Mouse (Mus musculus) thymus, postnatal 36 days (tissue): ENCODE measurements at regions not wholly inside any gene's neighbourhood (a gene's known extent, or its start where the extent isn't known, plus 50 kb on each side); places are given as distances from the start of the nearest gene placed in this dataset.

Experiments
- DNase-seq, 2 experiments: peaks; one replicate each; pipeline ENCODE4 v3.0.0; 2022; ENCODE audit warnings: mixed read lengths in 2 of 2

DNA sequence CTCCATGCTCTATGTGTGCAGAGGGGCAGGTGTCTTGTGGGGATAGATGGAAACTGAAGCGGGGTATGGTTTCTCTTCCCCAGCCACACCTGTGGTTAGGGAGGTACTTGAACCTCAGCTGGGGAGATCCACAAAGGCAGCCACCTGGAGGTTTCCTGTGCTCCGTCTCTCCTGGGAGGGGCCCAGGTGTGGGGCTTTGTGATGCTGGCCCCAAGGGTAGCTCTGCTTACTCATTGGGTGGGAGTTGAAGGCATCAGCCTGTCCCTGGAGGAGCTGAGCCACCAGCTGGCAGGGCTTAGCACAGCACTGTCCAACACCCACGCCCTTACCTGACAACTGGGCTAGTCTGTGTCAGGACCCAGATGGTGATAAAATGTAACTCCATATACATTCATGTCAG, 81.4 kb downstream of the Lhx2 start:
- no peak for DNase-seq

GRCm38 (mm10) chr2:38422406-38422805, 83.3 kb downstream of the Lhx2 start:
- DNase-seq, result no peak

DNA sequence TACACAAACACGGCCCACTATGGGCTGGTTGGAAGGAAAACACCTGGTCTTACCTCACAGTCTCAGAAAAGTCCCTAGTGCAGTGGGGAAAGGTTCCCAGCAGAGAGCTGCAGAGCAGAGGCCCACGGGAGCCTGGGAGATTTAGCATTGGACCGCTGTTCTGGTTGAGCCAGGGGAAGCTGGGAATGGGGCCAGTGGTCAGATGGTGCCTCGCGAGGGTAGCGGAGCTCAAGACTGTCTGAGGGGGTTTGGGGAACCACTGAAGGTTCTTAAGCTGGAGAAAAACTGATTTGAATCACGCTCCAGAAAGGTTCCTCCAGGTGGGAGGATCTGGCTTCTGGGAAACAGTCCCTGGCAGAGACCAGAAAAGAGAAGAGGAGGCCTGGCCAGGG, 84.8 kb downstream of the Lhx2 start:
- no peak for DNase-seq

GRCm38 (mm10) chr2:38424278-38424931, 85.3 kb downstream of the Lhx2 start:
- no peak for DNase-seq

DNA sequence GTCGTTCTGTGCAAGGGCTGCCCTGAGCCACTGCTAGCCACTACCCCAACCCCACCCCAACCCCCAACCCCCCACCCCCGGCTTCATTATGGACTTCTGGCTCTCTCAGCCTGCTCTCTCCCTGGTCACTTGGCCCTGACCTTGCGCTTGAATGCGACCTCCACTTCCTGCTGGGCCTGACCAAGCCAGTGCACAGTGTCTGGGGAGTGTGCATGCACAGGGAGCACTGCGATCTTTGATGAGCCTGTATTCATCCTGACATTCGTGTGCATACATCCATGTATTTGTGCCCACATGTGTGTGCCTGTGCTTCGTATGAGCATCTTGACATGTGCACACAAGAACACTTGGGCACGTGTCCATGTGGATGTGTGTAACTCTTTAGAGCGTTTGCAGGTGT, 85.9 kb downstream of the Lhx2 start:
- no peak for DNase-seq

- DNase-seq, result peak; percentile 55 to 62
Observed at GRCm38 (mm10) chr2:38429752-38430378, 81.6 kb upstream of the Nek6 start.

DNA sequence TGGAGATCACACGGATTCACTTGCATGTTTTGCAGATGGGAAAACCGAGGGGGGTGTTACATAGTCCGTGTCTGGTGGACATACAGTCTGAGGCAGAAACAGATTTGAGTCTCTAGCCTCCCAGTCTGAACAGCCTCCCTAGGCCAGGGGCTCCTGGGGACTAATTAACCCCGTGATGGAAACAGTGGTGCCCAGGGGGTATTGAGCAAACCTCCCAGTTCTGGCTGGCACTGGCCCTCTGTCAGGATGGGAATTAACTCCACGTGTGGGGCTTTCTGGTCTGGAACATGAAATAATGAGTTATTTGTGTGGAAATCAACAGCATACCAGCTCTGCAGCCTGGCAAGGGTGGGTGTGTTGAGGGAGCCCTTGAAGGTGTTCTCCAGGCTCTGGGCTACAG, 79.9 kb upstream of the Nek6 start:
- DNase-seq, result no peak

DNA sequence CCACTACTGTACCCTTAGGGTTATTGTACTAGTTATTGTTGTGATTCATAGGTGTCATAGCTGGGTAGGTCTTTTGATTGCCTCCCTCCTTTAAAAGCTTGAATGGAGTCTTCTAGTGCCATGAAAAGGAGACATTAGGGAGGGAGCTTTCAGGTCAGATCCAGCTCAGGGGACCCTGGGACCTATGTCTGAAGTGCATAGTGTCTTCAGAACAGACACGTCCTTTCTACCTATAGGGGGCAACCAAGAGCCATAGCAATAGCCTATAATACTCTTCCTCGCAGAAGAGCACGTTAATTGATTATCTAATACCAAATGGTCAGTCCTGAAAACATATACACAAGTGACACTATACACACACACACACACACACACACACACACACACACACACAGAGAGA, 77.7 kb upstream of the Nek6 start:
- DNase-seq, result no peak

DNA sequence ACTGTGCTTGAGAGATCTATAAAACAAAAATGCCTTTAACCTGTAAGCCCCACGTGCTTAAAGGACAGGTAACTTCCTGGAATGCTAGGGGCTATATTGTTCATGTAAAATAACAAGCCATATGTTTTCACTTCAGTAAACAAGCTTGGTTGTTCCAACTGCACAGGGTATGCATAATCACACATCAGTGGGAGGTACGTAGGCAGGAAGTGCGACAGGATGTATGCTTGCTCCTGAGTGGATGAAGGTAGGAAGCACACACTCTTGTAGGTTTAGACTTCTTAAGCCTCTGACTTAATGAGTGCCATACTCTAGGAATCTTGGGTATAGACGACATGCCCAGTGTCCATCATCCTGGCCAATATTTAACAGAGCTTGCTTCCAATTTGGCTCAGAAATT, 74.7 kb upstream of the Nek6 start:
- no peak for DNase-seq

DNA sequence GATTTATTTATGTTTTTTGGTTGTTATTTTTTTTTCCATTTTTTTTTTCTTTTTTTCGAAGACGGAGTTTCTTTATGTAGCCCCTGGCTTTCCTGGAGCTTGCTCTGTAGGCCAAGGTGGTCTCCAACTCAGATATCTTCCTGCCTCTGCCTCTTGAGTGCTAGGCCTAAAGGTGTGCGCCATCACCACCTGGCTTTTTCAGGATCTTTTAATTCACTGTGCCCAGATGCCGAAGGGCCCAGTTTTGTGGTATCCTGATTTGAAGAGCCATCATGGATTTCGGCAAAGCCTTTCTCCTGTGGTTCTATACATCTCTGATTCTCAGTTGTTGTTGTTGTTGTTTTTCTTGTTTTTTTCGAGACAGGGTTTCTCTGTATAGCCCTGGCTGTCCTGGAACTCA, 72.3 kb upstream of the Nek6 start:
- no peak for DNase-seq

DNA sequence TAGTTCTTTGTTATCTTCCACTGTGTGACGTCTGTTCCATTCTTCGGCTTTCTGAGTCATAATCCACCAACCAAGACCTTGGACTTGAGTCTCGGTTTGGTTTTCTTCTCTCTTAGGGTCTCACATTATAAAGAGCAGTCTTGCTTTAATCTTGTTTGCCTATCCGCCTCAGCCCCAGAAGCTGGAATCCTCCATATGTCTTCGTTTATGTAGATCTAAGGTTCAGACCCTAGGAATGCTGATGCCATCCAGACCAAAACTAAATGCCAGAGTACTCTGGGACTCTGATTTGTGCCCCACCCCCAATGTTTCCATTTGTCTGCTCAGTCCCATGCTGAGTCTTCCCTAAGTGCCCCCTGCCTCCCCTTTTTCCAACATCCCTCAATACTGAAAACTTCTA, 71.5 kb upstream of the Nek6 start:
- DNase-seq, result no peak

DNA sequence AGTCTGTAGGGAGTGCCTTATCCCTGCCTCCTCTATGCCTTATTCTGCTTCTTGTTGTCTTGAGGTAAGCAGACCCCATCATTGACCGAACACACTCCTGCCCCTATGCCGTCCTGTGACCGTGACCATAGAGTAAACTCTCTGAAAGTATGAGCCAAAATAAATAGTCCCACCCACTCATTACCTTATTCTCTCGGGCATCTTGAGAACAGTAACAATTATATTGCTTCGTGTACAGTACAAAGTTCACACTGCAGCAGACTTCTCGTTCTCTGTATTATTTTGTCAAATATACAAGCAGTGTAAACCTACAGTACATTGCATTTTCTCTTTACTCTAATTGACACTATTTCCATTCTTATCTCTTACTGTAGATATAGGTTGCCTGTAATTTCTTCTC, 62.4 kb upstream of the Nek6 start:
- DNase-seq, result no peak

GRCm38 (mm10) chr2:38456571-38456970, 54.9 kb upstream of the Nek6 start:
- DNase-seq, result no peak

DNA sequence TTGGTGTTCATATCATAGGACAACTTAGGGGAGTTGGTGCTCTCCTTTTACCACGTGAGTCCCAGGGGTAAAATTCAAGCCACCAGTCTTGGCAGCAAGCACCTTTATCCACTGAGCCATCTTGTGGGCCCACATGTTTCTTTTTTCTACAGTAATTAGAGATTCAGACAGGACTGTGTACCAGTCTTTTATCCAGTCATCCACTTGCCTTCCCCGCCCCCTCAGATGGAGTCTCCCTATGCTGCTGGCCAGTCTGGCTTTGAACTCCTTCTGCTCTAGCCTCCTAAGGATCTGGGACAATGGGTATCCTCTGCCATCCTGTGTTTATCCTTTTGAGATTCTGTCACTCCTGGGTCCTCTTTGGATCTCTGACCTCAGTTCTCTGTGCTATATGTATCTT, 51.1 kb upstream of the Nek6 start:
- DNase-seq, result no peak

DNA sequence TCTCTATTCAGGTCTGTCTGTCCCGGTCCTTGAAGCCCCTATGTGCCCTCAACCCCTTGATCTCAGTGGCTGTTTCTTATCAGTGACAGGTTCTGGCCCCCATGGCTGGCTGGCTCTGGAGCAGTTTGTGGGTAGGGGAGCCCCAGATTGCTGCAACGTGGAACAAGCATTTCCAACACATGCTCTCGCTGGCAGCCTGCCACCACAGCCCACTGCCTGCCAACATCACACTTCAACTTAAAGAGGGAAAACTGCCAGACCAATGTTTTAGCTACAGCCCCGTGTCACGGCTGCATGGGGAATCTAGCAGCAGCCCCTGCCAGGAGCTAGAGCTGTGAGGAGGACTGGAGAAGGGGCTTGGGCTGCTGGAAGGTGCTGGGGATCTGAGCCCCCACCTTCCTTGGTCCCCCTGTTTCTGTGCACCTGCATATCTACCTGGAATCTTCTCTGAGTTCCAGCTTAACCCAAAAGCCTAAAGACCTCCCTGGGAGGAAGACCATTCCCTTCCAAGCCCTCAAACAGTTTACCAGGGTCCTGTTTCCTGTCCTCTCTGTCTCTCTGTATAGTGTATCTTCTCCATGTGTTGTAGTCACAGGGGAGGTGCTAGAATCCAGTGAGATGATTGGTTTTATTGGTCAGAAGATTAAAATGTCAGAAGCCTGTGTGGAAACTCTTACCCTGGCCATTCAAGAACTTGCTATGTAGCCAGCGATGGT, 50.5 kb upstream of the Nek6 start:
- DNase-seq, result no peak
